Mouse (Mus musculus) adrenal gland, adult 2 months (tissue): Measurements from ENCODE around the gene Usp21. TPM values are rescaled to one million over a fixed set of nuclear protein-coding genes. Genes with fewer than 3 reads are reported as not detected.

Source experiments
- DNase-seq: peaks from one replicate; pipeline ENCODE4 v3.0.0; 2021
- polyA plus RNA-seq: library from polyadenylated mRNA; depleted of rRNA; stranded (reverse); fragments of >200 nt; gene quantifications from 2 replicates; pipeline ENCODE4 v1.2.3, GENCODE M21; 2012; rRNA removed
- total RNA-seq, 2 experiments: library from RNA; stranded (reverse); gene quantifications; 2 replicates each; pipeline ENCODE4 v1.2.3; 2021

Gene Usp21
- total and polyA plus RNA-seq, 3 experiments = 37.5 to 61.3 (median 44.9) TPM

- no peak for DNase-seq
Observed at GRCm38 (mm10) chr1:171245353-171245752, 42.4 kb downstream of the Usp21 start.

- peak; percentile 22 for DNase-seq
Observed at GRCm38 (mm10) chr1:171241952-171242351, 45.8 kb downstream of the Usp21 start.

- DNase-seq = peak; percentile 76
Observed at GRCm38 (mm10) chr1:171240911-171241310, 46.9 kb downstream of the Usp21 start.

- peak; percentile 77 for DNase-seq
Observed at GRCm38 (mm10) chr1:171239992-171240744, 47.6 kb downstream of the Usp21 start.

- peak; percentile 83 for DNase-seq
Observed at GRCm38 (mm10) chr1:171238463-171238862, 49.3 kb downstream of the Usp21 start.

- no peak for DNase-seq
Observed at GRCm38 (mm10) chr1:171237438-171237837, 50.4 kb downstream of the Usp21 start.

GRCm38 (mm10) chr1:171235791-171236190 is 52.0 kb downstream of the Usp21 start:
- DNase-seq = no peak

GRCm38 (mm10) chr1:171234538-171234937 is 53.3 kb downstream of the Usp21 start:
- DNase-seq = no peak

GRCm38 (mm10) chr1:171234126-171234525 is 53.7 kb downstream of the Usp21 start, which contains the start of gene Fcer1g:
Gene Fcer1g, minus strand, starts transcription at chr1:171234365.
- no peak for DNase-seq

GRCm38 (mm10) chr1:171232800-171233730 is 54.7 kb downstream of the Usp21 start:
- peak; percentile 70 for DNase-seq

GRCm38 (mm10) chr1:171232348-171232747 is 55.4 kb downstream of the Usp21 start:
- DNase-seq = peak; percentile 45

Other genes with a start within 250 kb of the Usp21 start
- 10 to 100 TPM; 16.4 to 17.7 TPM for gene Fcgr3, start 223.1 kb downstream of the Usp21 start, total RNA-seq
- gene Fcgr3, start 223.1 kb downstream of the Usp21 start, polyA plus RNA-seq = 5.4 and 5.5 TPM in 2 replicates
- gene Cfap126, start 174.1 kb downstream of the Usp21 start, total RNA-seq = 1 to 10 TPM; 2.7 to 3.1 TPM
- 2.2 and 3.1 TPM in 2 replicates for gene Cfap126, start 174.1 kb downstream of the Usp21 start, polyA plus RNA-seq
- gene Sdhc, start 137.4 kb downstream of the Usp21 start, total RNA-seq = 100 to 1,000 TPM; 415 to 526 TPM
- gene Sdhc, start 137.4 kb downstream of the Usp21 start, polyA plus RNA-seq = 125 and 156 TPM in 2 replicates
- 1 to 10 TPM in 1 of 2 experiments, under 1 TPM in 1; 0.49 to 1.5 TPM for gene Mpz, start 137.3 kb downstream of the Usp21 start, total RNA-seq
- 1.7 and 5.1 TPM in 2 replicates for gene Mpz, start 137.3 kb downstream of the Usp21 start, polyA plus RNA-seq
- 10 to 100 TPM; 42.6 to 54.7 TPM for gene Pcp4l1, start 91.7 kb downstream of the Usp21 start, total RNA-seq
- 68.9 and 73.5 TPM in 2 replicates for gene Pcp4l1, start 91.7 kb downstream of the Usp21 start, polyA plus RNA-seq
- under 1 TPM in 1 of 2 experiments, not detected in 1; 0.40 TPM for gene Nr1i3, start 74.0 kb downstream of the Usp21 start, total RNA-seq
- not detected in 2 replicates for gene Nr1i3, start 74.0 kb downstream of the Usp21 start, polyA plus RNA-seq
- gene Tomm40l, start 65.5 kb downstream of the Usp21 start, total RNA-seq = 10 to 100 TPM; 34.4 to 63.1 TPM
- 37.2 and 45.3 TPM in 2 replicates for gene Tomm40l, start 65.5 kb downstream of the Usp21 start, polyA plus RNA-seq
- 10 to 100 TPM in 1 of 2 experiments, 1 to 10 TPM in 1; 4.5 to 48.6 TPM for gene Apoa2, start 62.9 kb downstream of the Usp21 start, total RNA-seq
- 7.8 TPM in 1 of 2 replicates, not detected in the other for gene Apoa2, start 62.9 kb downstream of the Usp21 start, polyA plus RNA-seq
- gene Fcer1g, start 53.6 kb downstream of the Usp21 start, total RNA-seq = 10 to 100 TPM; 22.9 to 31.2 TPM
- gene Fcer1g, start 53.6 kb downstream of the Usp21 start, polyA plus RNA-seq = 56.0 and 66.2 TPM in 2 replicates
- 1 to 10 TPM; 1.1 to 1.3 TPM for gene Adamts4, start 37.6 kb downstream of the Usp21 start, total RNA-seq
- 1.7 and 2.8 TPM in 2 replicates for gene Adamts4, start 37.6 kb downstream of the Usp21 start, polyA plus RNA-seq
- 100 to 1,000 TPM; 558 to 829 TPM for gene Ndufs2, start 36.6 kb downstream of the Usp21 start, total RNA-seq
- 210 and 224 TPM in 2 replicates for gene Ndufs2, start 36.6 kb downstream of the Usp21 start, polyA plus RNA-seq
- gene B4galt3, start 17.7 kb downstream of the Usp21 start, total RNA-seq = 10 to 100 TPM; 30.3 to 33.4 TPM
- 53.0 and 56.7 TPM in 2 replicates for gene B4galt3, start 17.7 kb downstream of the Usp21 start, polyA plus RNA-seq
- 10 to 100 TPM; 28.6 to 32.2 TPM for gene Ppox, start 6.8 kb downstream of the Usp21 start, total RNA-seq
- 44.2 and 55.0 TPM in 2 replicates for gene Ppox, start 6.8 kb downstream of the Usp21 start, polyA plus RNA-seq
- 100 to 1,000 TPM; 121 to 170 TPM for gene Ufc1, start 7.0 kb upstream of the Usp21 start, total RNA-seq
- gene Ufc1, start 7.0 kb upstream of the Usp21 start, polyA plus RNA-seq = 19.9 and 20.1 TPM in 2 replicates
- 10 to 100 TPM; 31.7 to 33.5 TPM for gene Dedd, start 41.2 kb upstream of the Usp21 start, total RNA-seq
- gene Dedd, start 41.2 kb upstream of the Usp21 start, polyA plus RNA-seq = 19.9 and 20.0 TPM in 2 replicates
- 10 to 100 TPM; 82.6 to 92.9 TPM for gene Nit1, start 57.7 kb upstream of the Usp21 start, total RNA-seq
- 70.1 and 74.7 TPM in 2 replicates for gene Nit1, start 57.7 kb upstream of the Usp21 start, polyA plus RNA-seq
- 100 to 1,000 TPM; 154 TPM for gene Pfdn2, start 57.7 kb upstream of the Usp21 start, total RNA-seq
- 3.5 and 4.0 TPM in 2 replicates for gene Pfdn2, start 57.7 kb upstream of the Usp21 start, polyA plus RNA-seq
- 1 to 10 TPM; 1.1 to 3.8 TPM for gene Klhdc9, start 72.8 kb upstream of the Usp21 start, total RNA-seq
- 3.3 and 4.3 TPM in 2 replicates for gene Klhdc9, start 72.8 kb upstream of the Usp21 start, polyA plus RNA-seq
- under 1 TPM; 0.09 to 0.14 TPM for gene Nectin4, start 82.1 kb upstream of the Usp21 start, total RNA-seq
- 0.20 and 0.21 TPM in 2 replicates for gene Nectin4, start 82.1 kb upstream of the Usp21 start, polyA plus RNA-seq
- gene Arhgap30, start 101.0 kb upstream of the Usp21 start, total RNA-seq = 1 to 10 TPM; 2.7 to 4.1 TPM
- gene Arhgap30, start 101.0 kb upstream of the Usp21 start, polyA plus RNA-seq = 2.3 and 2.6 TPM in 2 replicates
- gene Usf1, start 123.3 kb upstream of the Usp21 start, total RNA-seq = 10 to 100 TPM; 50.9 to 68.8 TPM
- 71.6 and 85.0 TPM in 2 replicates for gene Usf1, start 123.3 kb upstream of the Usp21 start, polyA plus RNA-seq
- gene Tstd1, start 130.9 kb upstream of the Usp21 start, total RNA-seq = 1 to 10 TPM; 3.0 to 5.0 TPM
- 0.49 and 0.99 TPM in 2 replicates for gene Tstd1, start 130.9 kb upstream of the Usp21 start, polyA plus RNA-seq
- gene F11r, start 149.5 kb upstream of the Usp21 start, total RNA-seq = 10 to 100 TPM; 29.7 to 45.8 TPM
- 23.5 and 25.1 TPM in 2 replicates for gene F11r, start 149.5 kb upstream of the Usp21 start, polyA plus RNA-seq
- gene Alyref2, start 215.5 kb upstream of the Usp21 start, total RNA-seq = 1 to 10 TPM; 3.6 to 8.3 TPM
- 2.5 and 4.1 TPM in 2 replicates for gene Alyref2, start 215.5 kb upstream of the Usp21 start, polyA plus RNA-seq
- gene Itln1, start 247.3 kb upstream of the Usp21 start, total RNA-seq = not detected
- not detected in 2 replicates for gene Itln1, start 247.3 kb upstream of the Usp21 start, polyA plus RNA-seq